Mouse (Mus musculus): ENCODE measurements at regions not wholly inside any gene's neighbourhood (a gene's known extent, or its start where the extent isn't known, plus 50 kb on each side); places are given as distances from the start of the nearest gene placed in this dataset.

- ChIA-PET CTCF (interaction anchor here (0.6 to 1.8 kb wide), 18 partner anchors 8 to 1677 kb away, joined by 3 to 8 read pairs (median 4); no protein-coding TSS in a partner anchor), POLR2A (interaction anchor here in 1 of 4 experiments (0.6 to 0.7 kb wide), 2 partner anchors 282 to 333 kb away, joined by 3 to 4 read pairs; no protein-coding TSS in a partner anchor)
Observed at GRCm38 (mm10) chr4:24154418-24154817, 341.8 kb upstream of the Mms22l start.

- POLR2A ChIA-PET: no interaction called here
Observed at GRCm38 (mm10) chr4:24173750-24174149, 322.5 kb upstream of the Mms22l start.

GRCm38 (mm10) chr4:24213262-24214036 is 282.8 kb upstream of the Mms22l start:
- POLR2A ChIA-PET: no interaction called here
- CTCF ChIA-PET: no interaction called here

More at GRCm38 (mm10) chr4:24173750-24174149, 322.5 kb upstream of the Mms22l start:
- CTCF ChIA-PET: no interaction called here

- ChIA-PET POLR2A (no interaction called here), CTCF (no interaction called here)
Observed at GRCm38 (mm10) chr4:24214037-24214362, 282.3 kb upstream of the Mms22l start.

- ChIA-PET CTCF (no interaction called here), POLR2A (no interaction called here)
Observed at GRCm38 (mm10) chr4:24218383-24218934, 277.8 kb upstream of the Mms22l start.

GRCm38 (mm10) chr4:24219074-24219497 is 277.2 kb upstream of the Mms22l start:
- POLR2A ChIA-PET: no interaction called here
- CTCF ChIA-PET: no interaction called here

- POLR2A ChIA-PET: no interaction called here
- CTCF ChIA-PET: no interaction called here
Observed at GRCm38 (mm10) chr4:24219583-24219982, 276.7 kb upstream of the Mms22l start.

GRCm38 (mm10) chr4:24245124-24245523 is 251.1 kb upstream of the Mms22l start:
- POLR2A ChIA-PET: no interaction called here
- CTCF ChIA-PET: no interaction called here

GRCm38 (mm10) chr4:24248142-24249054 is 247.9 kb upstream of the Mms22l start:
- ChIA-PET CTCF (interaction anchor here in 2 of 4 experiments (0.5 to 0.6 kb wide), 3 partner anchors 11 to 690 kb away, joined by 3 to 4 read pairs (median 3); no protein-coding TSS in a partner anchor), POLR2A (interaction anchor here in 1 of 4 experiments (0.7 kb wide), 2 partner anchors 245 to 697 kb away, joined by 3 to 5 read pairs; no protein-coding TSS in a partner anchor)

GRCm38 (mm10) chr4:24249243-24249970 is 246.8 kb upstream of the Mms22l start:
- ChIA-PET CTCF (interaction anchor here (0.5 to 1.1 kb wide), 13 partner anchors 10 to 1426 kb away, joined by 3 to 7 read pairs (median 4); no protein-coding TSS in a partner anchor), POLR2A (interaction anchor here in 1 of 4 experiments (0.7 kb wide), 1 partner anchor 137 kb away, joined by 3 read pairs; no protein-coding TSS in a partner anchor)

GRCm38 (mm10) chr4:24278154-24278553 is 218.1 kb upstream of the Mms22l start:
- ChIA-PET CTCF (interaction anchor here in 3 of 4 experiments (0.7 to 0.8 kb wide), 3 partner anchors 28 to 619 kb away, joined by 3 to 5 read pairs (median 3); no protein-coding TSS in a partner anchor), POLR2A (no interaction called here)

All from embryonic stem cell, embryonic (primary cell).